Mouse (Mus musculus) limb, embryonic 15.5 days (tissue): ENCODE data around the gene Klf3. TPM values are rescaled to one million over a fixed set of nuclear protein-coding genes. Genes with fewer than 3 reads are reported as not detected.
"Not testable (repeated sequence)": the region's sequence is repeated elsewhere in the genome, so short reads cannot be mapped to it uniquely, and the experiment has no call there.

Source experiments
- ATAC-seq: fragments of 200-750 bp; cut with Nextera tagmentation; 2 replicates; pipeline ENCODE4 v1.8.0; 2017; ENCODE audit warnings: low read depth, moderate TSS enrichment; ENCODE audit not compliant: insufficient number of reproducible peaks, low FRiP score, low TSS enrichment
- H3K27ac ChIP-seq: fragments of 300-500 bp; sonication (generic); 2 replicates; pipeline ENCODE4 v1.5.1; 2015; ENCODE audit warnings: moderate library complexity, mild to moderate bottlenecking, inconsistent platforms
- H3K27me3 ChIP-seq: fragments of 300-500 bp; sonication (generic); 2 replicates; pipeline ENCODE4 v1.6.1; 2015; ENCODE audit warnings: inconsistent platforms
- H3K36me3 ChIP-seq: fragments of 300-500 bp; sonication (generic); 2 replicates; pipeline ENCODE4 v1.6.1; 2015; ENCODE audit warnings: inconsistent platforms
- H3K4me1 ChIP-seq: fragments of 300-500 bp; sonication (generic); 2 replicates; pipeline ENCODE4 v1.6.1; 2015; ENCODE audit warnings: inconsistent platforms
- H3K4me2 ChIP-seq: fragments of 300-500 bp; sonication (generic); 2 replicates; pipeline ENCODE4 v1.6.1; 2015; ENCODE audit warnings: mild to moderate bottlenecking, inconsistent platforms
- H3K4me3 ChIP-seq: fragments of 300-500 bp; sonication (generic); 2 replicates; pipeline ENCODE4 v1.5.1; 2015; ENCODE audit warnings: mild to moderate bottlenecking, inconsistent platforms
- H3K9ac ChIP-seq: fragments of 300-500 bp; sonication (generic); 2 replicates; pipeline ENCODE4 v1.6.1; 2015; ENCODE audit warnings: inconsistent platforms
- H3K9me3 ChIP-seq: fragments of 300-500 bp; sonication (generic); 2 replicates; pipeline ENCODE4 v1.6.1; 2016; ENCODE audit warnings: inconsistent platforms
- WGBS: fragments of 180-500 bp; shearing (Covaris S2); methylation state at CpG from one replicate; pipeline ENCODE4 v1.1.7; 2015; 5-methylcytosine and 5-hydroxymethylcytosine counted together
- polyA plus RNA-seq: library from polyadenylated mRNA; unstranded; fragments of >200 nt; fragmentation: Nextera tagmentation; extraction: Ambion mirVana; gene quantifications from 2 replicates; pipeline ENCODE4 v1.2.1, GENCODE M21; 2015

The Klf3 gene
- polyA plus RNA-seq, 1 experiment from 2014 or later = 86.7 TPM

- ATAC-seq, H3K4me2 ChIP-seq: not testable (repeated sequence)
Observed at GRCm38 (mm10) chr5:64881976-64882375, 78.8 kb downstream of the Klf3 start.

More at GRCm38 (mm10) chr5:64881976-64882375, 78.8 kb downstream of the Klf3 start:
- not testable (repeated sequence) for H3K4me3 ChIP-seq, H3K27me3 ChIP-seq, H3K9ac ChIP-seq, H3K9me3 ChIP-seq, H3K36me3 ChIP-seq, H3K27ac ChIP-seq
- peaks cover 24% of the 10 kb centered on the region for H3K4me1 ChIP-seq
- WGBS = 84% methylated on average over 8 of the region's 11 CpGs

Other genes with a start within 250 kb of the Klf3 start
- 1.1 and 1.3 TPM in 2 replicates for gene Tlr1, start 130.2 kb downstream of the Klf3 start, polyA plus RNA-seq
- gene Tlr6, start 156.7 kb downstream of the Klf3 start, polyA plus RNA-seq = 1.5 and 1.6 TPM in 2 replicates
- 84.0 and 91.2 TPM in 2 replicates for gene Fam114a1, start 166.7 kb downstream of the Klf3 start, polyA plus RNA-seq